Mouse (Mus musculus): ENCODE results near the gene Ube2e2.
"Not testable (repeated sequence)": the region's sequence is repeated elsewhere in the genome, so short reads cannot be mapped to it uniquely, and the experiment has no call there.

Ube2e2 gene

GRCm38 (mm10) chr14:18637739-18638138 is 256.3 kb downstream of the Ube2e2 start:
- DNase-seq (ENCODE audit: low read depth, low spot score), result no peak

- DNase-seq (ENCODE audit: low read depth, low spot score), result no peak
These were observed 265.9 kb downstream of the Ube2e2 start for GRCm38 (mm10) chr14:18628170-18628569.

GRCm38 (mm10) chr14:18618603-18619002 is 275.5 kb downstream of the Ube2e2 start:
- no peak for DNase-seq (ENCODE audit: low read depth, low spot score)

- DNase-seq (ENCODE audit: low read depth, low spot score), result no peak
These were observed 292.1 kb downstream of the Ube2e2 start for GRCm38 (mm10) chr14:18601927-18602326.

GRCm38 (mm10) chr14:18586239-18587034 is 307.6 kb downstream of the Ube2e2 start:
- no peak for DNase-seq (ENCODE audit: low read depth, low spot score)

- DNase-seq (ENCODE audit: low read depth, low spot score), result no peak
These were observed 312.3 kb downstream of the Ube2e2 start for GRCm38 (mm10) chr14:18581735-18582134.

- no peak for DNase-seq (ENCODE audit: low read depth, low spot score)
These were observed 319.3 kb downstream of the Ube2e2 start for GRCm38 (mm10) chr14:18574756-18575155.

- no peak for DNase-seq (ENCODE audit: low read depth, low spot score)
These were observed 319.8 kb downstream of the Ube2e2 start for GRCm38 (mm10) chr14:18574130-18574721.

- no peak for DNase-seq (ENCODE audit: low read depth, low spot score)
These were observed 320.6 kb downstream of the Ube2e2 start for GRCm38 (mm10) chr14:18573286-18573956.

- DNase-seq (ENCODE audit: low read depth, low spot score), result no peak
These were observed 321.2 kb downstream of the Ube2e2 start for GRCm38 (mm10) chr14:18572852-18573251.

- DNase-seq (ENCODE audit: low read depth, low spot score), result no peak
These were observed 324.5 kb downstream of the Ube2e2 start for GRCm38 (mm10) chr14:18569615-18570014.

GRCm38 (mm10) chr14:18564999-18565398 is 329.1 kb downstream of the Ube2e2 start:
- DNase-seq (ENCODE audit: low read depth, low spot score), result not testable (repeated sequence)

GRCm38 (mm10) chr14:18555287-18555686 is 338.8 kb downstream of the Ube2e2 start:
- DNase-seq (ENCODE audit: low read depth, low spot score), result no peak

GRCm38 (mm10) chr14:18554627-18554988 is 339.5 kb downstream of the Ube2e2 start:
- no peak for DNase-seq (ENCODE audit: low read depth, low spot score)

GRCm38 (mm10) chr14:18553987-18554626 is 340.0 kb downstream of the Ube2e2 start:
- no peak for DNase-seq (ENCODE audit: low read depth, low spot score)

GRCm38 (mm10) chr14:18547541-18547940 is 346.5 kb downstream of the Ube2e2 start:
- no peak for DNase-seq (ENCODE audit: low read depth, low spot score)

- peak; percentile 27 for DNase-seq (ENCODE audit: low read depth, low spot score)
These were observed 355.0 kb downstream of the Ube2e2 start for GRCm38 (mm10) chr14:18539092-18539491.

- DNase-seq (ENCODE audit: low read depth, low spot score), result peak; percentile 0
These were observed 363.2 kb downstream of the Ube2e2 start for GRCm38 (mm10) chr14:18530899-18531298.

GRCm38 (mm10) chr14:18530496-18530895 is 363.6 kb downstream of the Ube2e2 start:
- DNase-seq (ENCODE audit: low read depth, low spot score), result peak; percentile 0

Data from R1 (cell line).